Mouse (Mus musculus) ES-CJ7 (cell line): ENCODE measurements around the gene Arhgap22.

ENCODE experiments used
- DNase-seq: peaks from one replicate; pipeline ENCODE4 v3.0.0; 2011; ENCODE audit warnings: low read depth, low spot score

Gene Arhgap22

GRCm38 (mm10) chr14:33212958-33213309 is 892 bp upstream of the Arhgap22 start:
- DNase-seq = no peak

- DNase-seq = peak; percentile 65
Measured at GRCm38 (mm10) chr14:33214767-33215128, 922 bp downstream of the Arhgap22 start.

- peak; percentile 8 for DNase-seq
Measured at GRCm38 (mm10) chr14:33215163-33215562, 1.3 kb downstream of the Arhgap22 start.

- DNase-seq = no peak
Measured at GRCm38 (mm10) chr14:33216343-33217208, 2.8 kb downstream of the Arhgap22 start.

- DNase-seq = no peak
Measured at GRCm38 (mm10) chr14:33225235-33225634, 11.4 kb downstream of the Arhgap22 start.

- DNase-seq = no peak
Measured at GRCm38 (mm10) chr14:33230672-33231071, 16.8 kb downstream of the Arhgap22 start.

- DNase-seq = no peak
Measured at GRCm38 (mm10) chr14:33231311-33231710, 17.5 kb downstream of the Arhgap22 start.

GRCm38 (mm10) chr14:33232048-33232447 is 18.2 kb downstream of the Arhgap22 start:
- DNase-seq = no peak

- DNase-seq = no peak
Measured at GRCm38 (mm10) chr14:33235661-33236060, 21.8 kb downstream of the Arhgap22 start.

GRCm38 (mm10) chr14:33240400-33240799 is 26.6 kb downstream of the Arhgap22 start:
- no peak for DNase-seq

GRCm38 (mm10) chr14:33243261-33243660 is 29.4 kb downstream of the Arhgap22 start:
- DNase-seq = no peak

GRCm38 (mm10) chr14:33244519-33244918 is 30.7 kb downstream of the Arhgap22 start:
- no peak for DNase-seq

GRCm38 (mm10) chr14:33244946-33245345 is 31.1 kb downstream of the Arhgap22 start:
- DNase-seq = no peak

GRCm38 (mm10) chr14:33246476-33246875 is 32.6 kb downstream of the Arhgap22 start:
- peak; percentile 52 for DNase-seq

GRCm38 (mm10) chr14:33247623-33248022 is 33.8 kb downstream of the Arhgap22 start:
- no peak for DNase-seq

GRCm38 (mm10) chr14:33248741-33249140 is 34.9 kb downstream of the Arhgap22 start:
- no peak for DNase-seq

GRCm38 (mm10) chr14:33250215-33250939 is 36.6 kb downstream of the Arhgap22 start:
- peak; percentile 27 for DNase-seq

GRCm38 (mm10) chr14:33250956-33251745 is 37.3 kb downstream of the Arhgap22 start:
- DNase-seq = no peak

GRCm38 (mm10) chr14:33258256-33258655 is 44.4 kb downstream of the Arhgap22 start:
- DNase-seq = no peak

GRCm38 (mm10) chr14:33260131-33260530 is 46.3 kb downstream of the Arhgap22 start:
- DNase-seq = no peak

GRCm38 (mm10) chr14:33264795-33265194 is 51.0 kb downstream of the Arhgap22 start:
- no peak for DNase-seq

GRCm38 (mm10) chr14:33276240-33276639 is 62.4 kb downstream of the Arhgap22 start:
- no peak for DNase-seq
